Mouse (Mus musculus): ENCODE data around the gene Omd. TPM values are rescaled to one million over a fixed set of nuclear protein-coding genes. Genes with fewer than 3 reads are reported as not detected.

Omd gene
- 0.24 and 0.28 TPM in 2 replicates for polyA plus RNA-seq (2014; fragmentation: Nextera tagmentation; extraction: Ambion mirVana)

GRCm38 (mm10) chr13:49581541-49582530 lies at the start of gene Omd:
Gene Omd, plus strand, starts transcription at chr13:49582462.
- no peak for DNase-seq (ENCODE audit: low spot score)
- no peaks in the 10 kb centered on the region for H3K36me3 ChIP-seq (ENCODE audit: control insufficient read depth, insufficient read depth, low read length)
- H3K4me3 ChIP-seq (ENCODE audit: low read depth, low read length), result no peak within 1 kb of the TSS
- no peaks in the 10 kb centered on the region for H3K27me3 ChIP-seq (ENCODE audit: control insufficient read depth, insufficient read depth, low read length)
- H3K9ac ChIP-seq (ENCODE audit: low read length), result no peak within 1 kb of the TSS
- H3K4me2 ChIP-seq (ENCODE audit: low read depth), result no peak within 1 kb of the TSS
- H3K27ac ChIP-seq (ENCODE audit: low read depth, low read length), result no peak within 1 kb of the TSS
- WGBS, result 70% methylated on average over 8 of the region's 8 CpGs
- H3K4me1 ChIP-seq (ENCODE audit: control insufficient read depth, insufficient read depth, low read length), result no peaks in the 10 kb centered on the region
- no peak for ATAC-seq (ENCODE audit: insufficient read depth, low FRiP score, low TSS enrichment)
- no peaks in the 10 kb centered on the region for H3K9me3 ChIP-seq (ENCODE audit: control insufficient read depth, low read length)

- Histone ChIP-seq H3K4me3 (ENCODE audit: low read depth, low read length) (no peak overlapping the region), H3K9me3 (ENCODE audit: control insufficient read depth, low read length) (no peaks in the 10 kb centered on the region), H3K27ac (ENCODE audit: low read depth, low read length) (no peak overlapping the region), H3K9ac (ENCODE audit: low read length) (no peak overlapping the region), H3K27me3 (ENCODE audit: control insufficient read depth, insufficient read depth, low read length) (no peaks in the 10 kb centered on the region), H3K4me2 (ENCODE audit: low read depth) (no peak overlapping the region), H3K4me1 (ENCODE audit: control insufficient read depth, insufficient read depth, low read length) (no peaks in the 10 kb centered on the region), H3K36me3 (ENCODE audit: control insufficient read depth, insufficient read depth, low read length) (no peaks in the 10 kb centered on the region)
- ATAC-seq (ENCODE audit: insufficient read depth, low FRiP score, low TSS enrichment) (no peak), DNase-seq (ENCODE audit: low spot score) (no peak)
- 100% methylated on average over 1 of the region's 1 CpGs for WGBS
Measured at GRCm38 (mm10) chr13:49536946-49537345, 45.3 kb upstream of the Omd start.

GRCm38 (mm10) chr13:49538693-49539092 lies 43.6 kb upstream of the Omd start:
- no peak overlapping the region for H3K4me3 ChIP-seq (ENCODE audit: low read depth, low read length)
- no peaks in the 10 kb centered on the region for H3K4me1 ChIP-seq (ENCODE audit: control insufficient read depth, insufficient read depth, low read length)
- no peak overlapping the region for H3K9ac ChIP-seq (ENCODE audit: low read length)
- no peaks in the 10 kb centered on the region for H3K36me3 ChIP-seq (ENCODE audit: control insufficient read depth, insufficient read depth, low read length)
- no peaks in the 10 kb centered on the region for H3K9me3 ChIP-seq (ENCODE audit: control insufficient read depth, low read length)
- H3K27ac ChIP-seq (ENCODE audit: low read depth, low read length), result no peak overlapping the region
- WGBS, result 90% methylated on average over 1 of the region's 1 CpGs
- no peaks in the 10 kb centered on the region for H3K27me3 ChIP-seq (ENCODE audit: control insufficient read depth, insufficient read depth, low read length)
- ATAC-seq (ENCODE audit: insufficient read depth, low FRiP score, low TSS enrichment) (no peak), DNase-seq (ENCODE audit: low spot score) (no peak)
- no peak overlapping the region for H3K4me2 ChIP-seq (ENCODE audit: low read depth)

GRCm38 (mm10) chr13:49544279-49544678 lies 38.0 kb upstream of the Omd start, which contains the start of gene Aspn:
Gene Aspn, plus strand, starts transcription at chr13:49544443.
- no peak within 1 kb of the TSS for H3K4me3 ChIP-seq (ENCODE audit: low read depth, low read length)
- no peak for ATAC-seq (ENCODE audit: insufficient read depth, low FRiP score, low TSS enrichment)
- no peak within 1 kb of the TSS for H3K4me2 ChIP-seq (ENCODE audit: low read depth)
- H3K9ac ChIP-seq (ENCODE audit: low read length), result no peak within 1 kb of the TSS
- H3K27ac ChIP-seq (ENCODE audit: low read depth, low read length), result no peak within 1 kb of the TSS
- 85% methylated on average over 3 of the region's 3 CpGs for WGBS
- no peak for DNase-seq (ENCODE audit: low spot score)
- H3K9me3 ChIP-seq (ENCODE audit: control insufficient read depth, low read length), result no peaks in the 10 kb centered on the region
- H3K4me1 ChIP-seq (ENCODE audit: control insufficient read depth, insufficient read depth, low read length), result no peaks in the 10 kb centered on the region
- no peaks in the 10 kb centered on the region for H3K27me3 ChIP-seq (ENCODE audit: control insufficient read depth, insufficient read depth, low read length)
- no peaks in the 10 kb centered on the region for H3K36me3 ChIP-seq (ENCODE audit: control insufficient read depth, insufficient read depth, low read length)

- no peak for DNase-seq (ENCODE audit: low spot score)
- Histone ChIP-seq H3K9me3 (ENCODE audit: control insufficient read depth, low read length) (no peaks in the 10 kb centered on the region), H3K4me3 (ENCODE audit: low read depth, low read length) (no peak overlapping the region), H3K4me2 (ENCODE audit: low read depth) (no peak overlapping the region), H3K36me3 (ENCODE audit: control insufficient read depth, insufficient read depth, low read length) (no peaks in the 10 kb centered on the region), H3K27ac (ENCODE audit: low read depth, low read length) (no peak overlapping the region), H3K9ac (ENCODE audit: low read length) (no peak overlapping the region), H3K4me1 (ENCODE audit: control insufficient read depth, insufficient read depth, low read length) (no peaks in the 10 kb centered on the region), H3K27me3 (ENCODE audit: control insufficient read depth, insufficient read depth, low read length) (no peaks in the 10 kb centered on the region)
- 69% methylated on average over 3 of the region's 3 CpGs for WGBS
- ATAC-seq (ENCODE audit: insufficient read depth, low FRiP score, low TSS enrichment), result no peak
Measured at GRCm38 (mm10) chr13:49545646-49546045, 36.6 kb upstream of the Omd start.

GRCm38 (mm10) chr13:49546517-49546916 lies 35.7 kb upstream of the Omd start:
- ATAC-seq (ENCODE audit: insufficient read depth, low FRiP score, low TSS enrichment), result no peak
- no peak overlapping the region for H3K4me3 ChIP-seq (ENCODE audit: low read depth, low read length)
- no peak overlapping the region for H3K27ac ChIP-seq (ENCODE audit: low read depth, low read length)
- no peaks in the 10 kb centered on the region for H3K9me3 ChIP-seq (ENCODE audit: control insufficient read depth, low read length)
- H3K36me3 ChIP-seq (ENCODE audit: control insufficient read depth, insufficient read depth, low read length), result no peaks in the 10 kb centered on the region
- WGBS, result 84% methylated on average over 1 of the region's 1 CpGs
- no peak for DNase-seq (ENCODE audit: low spot score)
- no peaks in the 10 kb centered on the region for H3K4me1 ChIP-seq (ENCODE audit: control insufficient read depth, insufficient read depth, low read length)
- no peaks in the 10 kb centered on the region for H3K27me3 ChIP-seq (ENCODE audit: control insufficient read depth, insufficient read depth, low read length)
- H3K9ac ChIP-seq (ENCODE audit: low read length), result no peak overlapping the region
- H3K4me2 ChIP-seq (ENCODE audit: low read depth), result no peak overlapping the region

GRCm38 (mm10) chr13:49547563-49548150 lies 34.6 kb upstream of the Omd start:
- no peaks in the 10 kb centered on the region for H3K9me3 ChIP-seq (ENCODE audit: control insufficient read depth, low read length)
- H3K9ac ChIP-seq (ENCODE audit: low read length), result no peak overlapping the region
- ATAC-seq (ENCODE audit: insufficient read depth, low FRiP score, low TSS enrichment), result no peak
- no peak for DNase-seq (ENCODE audit: low spot score)
- H3K4me1 ChIP-seq (ENCODE audit: control insufficient read depth, insufficient read depth, low read length), result no peaks in the 10 kb centered on the region
- no peaks in the 10 kb centered on the region for H3K36me3 ChIP-seq (ENCODE audit: control insufficient read depth, insufficient read depth, low read length)
- H3K4me2 ChIP-seq (ENCODE audit: low read depth), result no peak overlapping the region
- no peak overlapping the region for H3K27ac ChIP-seq (ENCODE audit: low read depth, low read length)
- H3K4me3 ChIP-seq (ENCODE audit: low read depth, low read length), result no peak overlapping the region
- 88% methylated on average over 1 of the region's 1 CpGs for WGBS
- no peaks in the 10 kb centered on the region for H3K27me3 ChIP-seq (ENCODE audit: control insufficient read depth, insufficient read depth, low read length)

GRCm38 (mm10) chr13:49549616-49550015 lies 32.6 kb upstream of the Omd start:
- Histone ChIP-seq H3K4me1 (ENCODE audit: control insufficient read depth, insufficient read depth, low read length) (no peaks in the 10 kb centered on the region), H3K27ac (ENCODE audit: low read depth, low read length) (no peak overlapping the region), H3K4me2 (ENCODE audit: low read depth) (no peak overlapping the region), H3K9me3 (ENCODE audit: control insufficient read depth, low read length) (no peaks in the 10 kb centered on the region), H3K36me3 (ENCODE audit: control insufficient read depth, insufficient read depth, low read length) (no peaks in the 10 kb centered on the region), H3K9ac (ENCODE audit: low read length) (no peak overlapping the region), H3K27me3 (ENCODE audit: control insufficient read depth, insufficient read depth, low read length) (no peaks in the 10 kb centered on the region), H3K4me3 (ENCODE audit: low read depth, low read length) (no peak overlapping the region)
- WGBS, result 94% methylated on average over 3 of the region's 3 CpGs
- no peak for DNase-seq (ENCODE audit: low spot score)
- no peak for ATAC-seq (ENCODE audit: insufficient read depth, low FRiP score, low TSS enrichment)
